Comparison of ENCODE assay signal across 10 mouse cellular contexts in the genomic region with DNA sequence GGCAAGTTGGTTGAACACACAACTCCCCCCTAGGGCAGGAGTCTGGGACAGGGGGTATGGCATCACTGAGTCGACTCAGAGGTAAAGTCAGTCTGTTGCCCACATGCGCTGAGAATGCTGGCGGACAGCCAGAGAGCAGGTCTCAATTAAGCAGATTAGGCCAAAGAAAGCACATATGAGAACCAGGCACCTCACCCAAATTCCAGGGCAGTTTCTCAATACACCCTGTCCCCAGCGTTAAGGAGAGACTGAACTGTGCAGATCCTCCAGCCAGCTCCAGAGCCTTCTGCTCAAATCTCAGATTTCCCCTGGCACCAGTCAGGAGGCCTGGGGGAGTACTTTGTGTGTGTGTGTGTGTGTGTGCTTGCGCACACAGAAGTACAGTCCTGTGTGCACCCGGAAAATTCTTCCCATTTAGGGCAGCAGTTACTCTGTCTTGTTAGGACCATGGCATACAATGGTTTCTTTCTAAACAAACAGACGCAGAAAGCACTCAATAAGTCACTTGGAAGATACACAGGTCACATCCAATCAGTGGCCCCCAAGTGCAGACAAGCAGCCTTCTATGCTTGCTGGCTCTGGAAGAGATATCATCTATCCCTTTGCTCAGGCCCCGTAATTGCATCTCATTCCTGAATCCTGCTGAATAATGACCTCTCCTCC.
A peak's percentile ranks its signal among the peaks of the same experiment; 100 is the strongest.
DNase-seq lines count a peak whose midpoint lies in the region; ATAC-seq lines count a peak whose summit lies in the region.
"Had no signal": no experiment of that assay in that cellular context is flagged by ENCODE, and none has a peak within 500 bp of the region (broad histone marks: within the 10 kb centered on the region; RNA-seq: fewer than 3 reads in every experiment).

No protein-coding gene starts in this region.

- H3K36me3 ChIP-seq in kidney, embryonic 16.5 days (ENCODE audit: insufficient read depth, low read length) = no peaks in the 10 kb centered on the region
- no peaks in the 10 kb centered on the region for H3K36me3 ChIP-seq in embryonic facial prominence, embryonic 10.5 days (replicated peaks)
- H3K36me3 ChIP-seq in heart, embryonic 13.5 days = no peaks in the 10 kb centered on the region
- H3K36me3 ChIP-seq: liver, embryonic 12.5 days had no signal

- H3K9me3 ChIP-seq in kidney, embryonic 16.5 days (ENCODE audit: low read length) = no peaks in the 10 kb centered on the region
- H3K9me3 ChIP-seq in embryonic facial prominence, embryonic 10.5 days = 0 out of 2 replicates have a peak, but pooled peaks cover 13% of the 10 kb centered on the region
- 0 out of 2 replicates have a peak, but pooled peaks cover 8% of the 10 kb centered on the region for H3K9me3 ChIP-seq in heart, embryonic 13.5 days
- H3K9me3 ChIP-seq: liver, embryonic 12.5 days had no signal

- ATAC-seq in kidney, embryonic 16.5 days (ENCODE audit: low FRiP score, low TSS enrichment) = peak; percentile 75
- no peak for ATAC-seq in heart, embryonic 13.5 days (ENCODE audit: extremely low read depth, insufficient number of reproducible peaks, low FRiP score, low TSS enrichment)
- ATAC-seq: liver, embryonic 12.5 days had no signal

- DNase-seq in kidney, adult 9 months = no peak
- peak; percentile 75 for DNase-seq in embryonic facial prominence, embryonic 10.5 days (ENCODE audit: low spot score)
- peak; percentile 60 for DNase-seq in mesoderm, embryonic 11.5 days (ENCODE audit: low read depth, low spot score)
- no peak for DNase-seq in left cerebral cortex, adult 11 months (ENCODE audit: low spot score)
- DNase-seq in layer of hippocampus, postnatal 25 days (ENCODE audit: extremely low spot score in 1 of 2, low spot score in 1 of 2) = no peak
- DNase-seq in thymus, postnatal 14 days = no peak

- H3K4me3 ChIP-seq in kidney, embryonic 16.5 days (ENCODE audit: low read length) = no peak overlapping the region
- peak overlapping the region; percentile 28; the same call in 1 of the 2 replicates for H3K4me3 ChIP-seq in embryonic facial prominence, embryonic 10.5 days
- H3K4me3 ChIP-seq in heart, embryonic 13.5 days = no peak overlapping the region
- H3K4me3 ChIP-seq: erythroblast, embryonic 14.5 days; liver, embryonic 12.5 days had no signal

- no peak overlapping the region for H3K9ac ChIP-seq in kidney, embryonic 16.5 days (replicated peaks; ENCODE audit: low read length)
- H3K9ac ChIP-seq in heart, embryonic 13.5 days = peak overlapping the region; percentile 14; the same call in 1 of the 2 replicates
- H3K9ac ChIP-seq: liver, embryonic 12.5 days had no signal

- H3K4me2 ChIP-seq in kidney, embryonic 16.5 days (replicated peaks; ENCODE audit: low read depth, low read length) = no peak overlapping the region
- H3K4me2 ChIP-seq in heart, embryonic 13.5 days = no peak overlapping the region
- H3K4me2 ChIP-seq: liver, embryonic 12.5 days had no signal

- WGBS in kidney, embryonic 16.5 days = 33% methylated on average over 8 of the region's 8 CpGs
- 29% methylated on average over 8 of the region's 8 CpGs for WGBS in embryonic facial prominence, embryonic 10.5 days
- 43% methylated on average over 8 of the region's 8 CpGs for WGBS in heart, embryonic 13.5 days

- peak overlapping the region; percentile 73 for H3K27ac ChIP-seq in kidney, embryonic 16.5 days (ENCODE audit: low read length)
- H3K27ac ChIP-seq in embryonic facial prominence, embryonic 10.5 days (replicated peaks) = peak overlapping the region; percentile 87
- H3K27ac ChIP-seq in heart, embryonic 13.5 days (replicated peaks) = peak overlapping the region; percentile 57
- H3K27ac ChIP-seq: liver, embryonic 12.5 days had no signal

- H3K4me1 ChIP-seq in kidney, embryonic 16.5 days (ENCODE audit: insufficient read depth, low read length) = peaks cover 15% of the 10 kb centered on the region
- peaks cover 32% of the 10 kb centered on the region for H3K4me1 ChIP-seq in embryonic facial prominence, embryonic 10.5 days
- peaks cover 14% of the 10 kb centered on the region for H3K4me1 ChIP-seq in heart, embryonic 13.5 days
- H3K4me1 ChIP-seq: liver, embryonic 12.5 days had no signal

- H3K27me3 ChIP-seq in kidney, embryonic 16.5 days (ENCODE audit: insufficient read depth, low read length) = no peaks in the 10 kb centered on the region
- H3K27me3 ChIP-seq in embryonic facial prominence, embryonic 10.5 days (replicated peaks; ENCODE audit: low read depth, poor library complexity, severe bottlenecking) = no peaks in the 10 kb centered on the region
- H3K27me3 ChIP-seq in heart, embryonic 13.5 days (replicated peaks) = no peaks in the 10 kb centered on the region
- H3K27me3 ChIP-seq: liver, embryonic 12.5 days had no signal

Comparison
In these comparisons a context has a peak if more than half of its experiments do, and no peak if none do; other contexts are left out.
1. DNase-seq: peak in embryonic facial prominence, embryonic 10.5 days (single experiment) and mesoderm, embryonic 11.5 days (single experiment); none in kidney, adult 9 months (single experiment), left cerebral cortex, adult 11 months (single experiment), layer of hippocampus, postnatal 25 days (0 of 2) and thymus, postnatal 14 days (single experiment).
2. Peak in every context shown above with its lines, with median percentiles within 50 percentile points of each other: H3K27ac ChIP-seq.